ENCODE assay signal across 7 mouse cellular contexts in the genomic region with DNA sequence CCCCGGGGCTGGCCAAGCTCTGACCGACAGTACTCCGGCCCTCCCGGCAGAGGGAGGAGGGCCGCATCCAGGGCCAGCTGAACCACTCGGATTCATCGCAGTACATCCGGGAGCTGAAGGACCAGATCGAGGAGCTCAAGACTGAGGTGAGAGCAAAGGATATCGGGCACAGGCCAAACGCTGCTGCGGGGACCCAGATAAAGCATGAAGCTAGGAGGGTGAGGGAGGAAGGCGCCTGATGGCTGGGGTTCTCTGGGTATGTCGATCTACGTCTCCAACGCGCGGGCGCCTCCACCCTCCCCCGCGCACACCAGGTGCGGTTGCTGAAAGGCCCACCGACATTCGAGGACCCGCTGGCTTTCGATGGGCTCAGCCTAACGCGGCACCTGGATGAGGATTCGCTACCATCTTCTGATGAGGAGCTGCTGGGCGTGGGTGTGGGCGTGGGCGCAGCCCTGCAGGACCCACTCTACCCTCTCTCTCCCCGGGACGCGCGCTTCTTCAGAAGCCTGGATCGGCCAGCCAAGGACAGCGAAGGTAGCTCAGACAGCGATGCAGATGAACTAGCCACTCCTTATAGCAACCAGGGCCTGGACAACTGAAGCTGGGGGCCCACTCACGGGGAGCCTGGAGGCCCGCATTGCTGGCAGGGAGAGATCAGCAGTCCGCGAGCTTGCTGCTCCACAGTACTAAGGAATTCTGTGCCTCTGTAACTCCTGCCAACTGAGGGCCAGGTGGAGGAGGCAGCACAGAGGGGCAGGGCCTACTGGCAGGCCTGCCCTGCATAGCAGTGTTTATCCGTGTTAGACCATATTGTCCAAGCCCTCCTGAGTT. TPM values are rescaled to one million over a fixed set of nuclear protein-coding genes. Genes with fewer than 3 reads are reported as not detected.
DNase-seq lines count a peak whose midpoint lies in the region; ATAC-seq and TF ChIP-seq lines count a peak whose summit lies in the region.

No protein-coding gene starts in this region.

- H3K4me3 ChIP-seq in lung, embryonic 16.5 days (ENCODE audit: low read length): no peak overlapping the region
- H3K4me3 ChIP-seq in lung, adult 2 months (replicated peaks; ENCODE audit: extremely low read depth, low read depth, low read length): no peak overlapping the region
- H3K4me3 ChIP-seq in embryonic facial prominence, embryonic 15.5 days (replicated peaks): no peak overlapping the region
- H3K4me3 ChIP-seq in limb, embryonic 12.5 days (replicated peaks): peak overlapping the region; percentile 22

- TF ChIP-seq CTCF in lung, adult 2 months (IDR thresholded peaks at IDR 0.05; ENCODE audit: insufficient read depth, low read length): no peak

- ATAC-seq in lung, embryonic 16.5 days (ENCODE audit: low read depth): peak; percentile 63
- peak; percentile 31; the same call in 1 of the 2 replicates for ATAC-seq in embryonic facial prominence, embryonic 15.5 days (ENCODE audit: insufficient number of reproducible peaks, low FRiP score, low TSS enrichment, low read depth)
- peak; percentile 21; the same call in 1 of the 2 replicates for ATAC-seq in limb, embryonic 12.5 days (ENCODE audit: insufficient number of reproducible peaks, insufficient read depth, low FRiP score, low TSS enrichment, low read depth)

- no peak overlapping the region for H3K9ac ChIP-seq in lung, embryonic 16.5 days (ENCODE audit: low read length)
- H3K9ac ChIP-seq in embryonic facial prominence, embryonic 15.5 days: no peak overlapping the region
- peak overlapping the region; percentile 47; the same call in 1 of the 2 replicates for H3K9ac ChIP-seq in limb, embryonic 12.5 days (replicated peaks)

- H3K27me3 ChIP-seq in lung, embryonic 16.5 days (ENCODE audit: control insufficient read depth, insufficient read depth, low read depth, low read length): peaks cover 8% of the 10 kb centered on the region; the same call in 1 of the 2 replicates
- peaks cover 28% of the 10 kb centered on the region for H3K27me3 ChIP-seq in embryonic facial prominence, embryonic 15.5 days
- H3K27me3 ChIP-seq in limb, embryonic 12.5 days: peaks cover 64% of the 10 kb centered on the region

- peak overlapping the region; percentile 13 for H3K4me2 ChIP-seq in lung, embryonic 16.5 days (ENCODE audit: low read depth, low read length)
- H3K4me2 ChIP-seq in embryonic facial prominence, embryonic 15.5 days (replicated peaks): no peak overlapping the region
- H3K4me2 ChIP-seq in limb, embryonic 12.5 days: peak overlapping the region; percentile 34

- no peaks in the 10 kb centered on the region; the same call in 1 of the 2 replicates for H3K4me1 ChIP-seq in lung, embryonic 16.5 days (replicated peaks; ENCODE audit: control insufficient read depth, insufficient read depth, low read length)
- no peaks in the 10 kb centered on the region for H3K4me1 ChIP-seq in lung, adult 2 months (ENCODE audit: control insufficient read depth, insufficient read depth, low read length)
- peaks cover 9% of the 10 kb centered on the region for H3K4me1 ChIP-seq in embryonic facial prominence, embryonic 15.5 days
- peaks cover 12% of the 10 kb centered on the region for H3K4me1 ChIP-seq in limb, embryonic 12.5 days (replicated peaks)

- DNase-seq in lung, adult 2 months: no peak
- peak; percentile 32 for DNase-seq in right cerebral cortex, postnatal 4 days
- no peak for DNase-seq in layer of hippocampus, postnatal 25 days (ENCODE audit: extremely low spot score in 1 of 2, low spot score in 1 of 2)
- DNase-seq in kidney, postnatal 36 days: no peak

- 23% methylated on average over 44 of the region's 44 CpGs for WGBS in lung, embryonic 16.5 days
- 49% methylated on average over 44 of the region's 44 CpGs for WGBS in lung, adult 2 months
- 27% methylated on average over 44 of the region's 44 CpGs for WGBS in embryonic facial prominence, embryonic 15.5 days
- WGBS in limb, embryonic 12.5 days: 8% methylated on average over 44 of the region's 44 CpGs

- no peak overlapping the region for H3K27ac ChIP-seq in lung, embryonic 16.5 days (ENCODE audit: low read length)
- no peak overlapping the region for H3K27ac ChIP-seq in embryonic facial prominence, embryonic 15.5 days (replicated peaks)
- no peak overlapping the region for H3K27ac ChIP-seq in limb, embryonic 12.5 days

- H3K9me3 ChIP-seq in lung, embryonic 16.5 days (ENCODE audit: control insufficient read depth, low read length): no peaks in the 10 kb centered on the region; the same call in 1 of the 2 replicates
- no peaks in the 10 kb centered on the region for H3K9me3 ChIP-seq in embryonic facial prominence, embryonic 15.5 days (replicated peaks)
- H3K9me3 ChIP-seq in limb, embryonic 12.5 days: 0 out of 2 replicates have a peak, but pooled peaks cover 5% of the 10 kb centered on the region

- TF ChIP-seq POLR2A in lung, adult 2 months (IDR thresholded peaks at IDR 0.05; ENCODE audit: borderline replicate concordance, extremely low read depth, low read depth, low read length): no peak

- H3K36me3 ChIP-seq in lung, embryonic 16.5 days (ENCODE audit: control insufficient read depth, insufficient read depth, low read length): peaks cover 6% of the 10 kb centered on the region
- 0 out of 2 replicates have a peak, but pooled peaks cover 15% of the 10 kb centered on the region for H3K36me3 ChIP-seq in embryonic facial prominence, embryonic 15.5 days
- peaks cover 18% of the 10 kb centered on the region; the same call in 1 of the 2 replicates for H3K36me3 ChIP-seq in limb, embryonic 12.5 days

RNA-seq across cellular contexts. Expression of gene Prr36, which starts 10.9 kb away (rescaled TPM):
- 4.4 and 4.5 TPM in 2 replicates for polyA plus RNA-seq in lung, embryonic 16.5 days (2015; fragmentation: Nextera tagmentation; extraction: Ambion mirVana)
- polyA plus RNA-seq in lung, adult 2 months (2012; rRNA removed): 1.4 and 1.6 TPM in 2 replicates
- polyA plus RNA-seq in embryonic facial prominence, embryonic 15.5 days (2015; fragmentation: Nextera tagmentation; extraction: Ambion mirVana): 1.9 and 2.5 TPM in 2 replicates
- 1.4 and 1.6 TPM in 2 replicates for polyA plus RNA-seq in limb, embryonic 12.5 days (2016; fragmentation: Nextera tagmentation; extraction: Ambion mirVana)
- total RNA-seq in layer of hippocampus, postnatal 25 days (2021): 10 to 100 TPM; 39.0 to 54.3 TPM

RNA-seq across cellular contexts. Expression of gene Lrrc8e, which starts 20.2 kb away (rescaled TPM):
- polyA plus RNA-seq in lung, embryonic 16.5 days (2015; fragmentation: Nextera tagmentation; extraction: Ambion mirVana): 6.0 and 6.7 TPM in 2 replicates
- polyA plus RNA-seq in lung, adult 2 months (2012; rRNA removed): 4.4 and 4.6 TPM in 2 replicates
- polyA plus RNA-seq in embryonic facial prominence, embryonic 15.5 days (2015; fragmentation: Nextera tagmentation; extraction: Ambion mirVana): 3.2 and 3.5 TPM in 2 replicates
- 0.24 and 0.39 TPM in 2 replicates for polyA plus RNA-seq in limb, embryonic 12.5 days (2016; fragmentation: Nextera tagmentation; extraction: Ambion mirVana)
- total RNA-seq in layer of hippocampus, postnatal 25 days (2021): not detected

RNA-seq across cellular contexts. Expression of gene Map2k7, which starts 32.1 kb away (rescaled TPM):
- 26.8 and 29.1 TPM in 2 replicates for polyA plus RNA-seq in lung, embryonic 16.5 days (2015; fragmentation: Nextera tagmentation; extraction: Ambion mirVana)
- 30.8 and 49.9 TPM in 2 replicates for polyA plus RNA-seq in lung, adult 2 months (2012; rRNA removed)
- polyA plus RNA-seq in embryonic facial prominence, embryonic 15.5 days (2015; fragmentation: Nextera tagmentation; extraction: Ambion mirVana): 31.8 and 34.2 TPM in 2 replicates
- 33.7 and 36.9 TPM in 2 replicates for polyA plus RNA-seq in limb, embryonic 12.5 days (2016; fragmentation: Nextera tagmentation; extraction: Ambion mirVana)
- total RNA-seq in layer of hippocampus, postnatal 25 days (2021): 10 to 100 TPM; 90.6 to 96.3 TPM

RNA-seq across cellular contexts. Expression of gene Gm49320, which starts 32.3 kb away (rescaled TPM):
- polyA plus RNA-seq in lung, embryonic 16.5 days (2015; fragmentation: Nextera tagmentation; extraction: Ambion mirVana): 1.1 and 1.6 TPM in 2 replicates
- polyA plus RNA-seq in lung, adult 2 months (2012; rRNA removed): 1.3 and 1.6 TPM in 2 replicates
- polyA plus RNA-seq in embryonic facial prominence, embryonic 15.5 days (2015; fragmentation: Nextera tagmentation; extraction: Ambion mirVana): 1.1 and 1.4 TPM in 2 replicates
- polyA plus RNA-seq in limb, embryonic 12.5 days (2016; fragmentation: Nextera tagmentation; extraction: Ambion mirVana): 1.0 and 1.1 TPM in 2 replicates
- 1 to 10 TPM; 2.4 to 2.5 TPM for total RNA-seq in layer of hippocampus, postnatal 25 days (2021)

RNA-seq across cellular contexts. Expression of gene Evi5l, which starts 40.0 kb away (rescaled TPM):
- polyA plus RNA-seq in lung, embryonic 16.5 days (2015; fragmentation: Nextera tagmentation; extraction: Ambion mirVana): 24.1 and 24.5 TPM in 2 replicates
- 12.7 and 29.1 TPM in 2 replicates for polyA plus RNA-seq in lung, adult 2 months (2012; rRNA removed)
- 26.9 and 31.7 TPM in 2 replicates for polyA plus RNA-seq in embryonic facial prominence, embryonic 15.5 days (2015; fragmentation: Nextera tagmentation; extraction: Ambion mirVana)
- 29.4 and 33.7 TPM in 2 replicates for polyA plus RNA-seq in limb, embryonic 12.5 days (2016; fragmentation: Nextera tagmentation; extraction: Ambion mirVana)
- 100 to 1,000 TPM in 1 of 2 experiments, 10 to 100 TPM in 1; 98.2 to 110 TPM for total RNA-seq in layer of hippocampus, postnatal 25 days (2021)
